Mouse (Mus musculus) heart, embryonic 11.5 days (tissue): ENCODE measurements at regions not wholly inside any gene's neighbourhood (a gene's known extent, or its start where the extent isn't known, plus 50 kb on each side); places are given as distances from the start of the nearest gene placed in this dataset.

Source experiments
- ATAC-seq: fragments of 200-750 bp; cut with Nextera tagmentation; replicated peaks from 2 replicates; pipeline ENCODE4 v1.8.0; 2017; ENCODE audit warnings: moderate library complexity; ENCODE audit not compliant: insufficient number of reproducible peaks, low FRiP score, low TSS enrichment
- H3K27ac ChIP-seq: fragments of 300-500 bp; sonication (generic); 2 replicates; pipeline ENCODE4 v1.5.1; 2014; ENCODE audit warnings: mild to moderate bottlenecking, low read depth, low read length
- H3K27me3 ChIP-seq: fragments of 300-500 bp; sonication (generic); 2 replicates; pipeline ENCODE4 v1.6.1; 2014; ENCODE audit warnings: mild to moderate bottlenecking, low read length, mixed read lengths; ENCODE audit not compliant: control insufficient read depth, insufficient read depth
- H3K36me3 ChIP-seq: fragments of 300-500 bp; sonication (generic); 2 replicates; pipeline ENCODE4 v1.6.1; 2014; ENCODE audit warnings: mild to moderate bottlenecking, low read length, moderate library complexity, mixed read lengths; ENCODE audit not compliant: control insufficient read depth, insufficient read depth
- H3K4me1 ChIP-seq: fragments of 300-500 bp; sonication (generic); 2 replicates; pipeline ENCODE4 v1.6.1; 2014; ENCODE audit warnings: low read length; ENCODE audit not compliant: control insufficient read depth, insufficient read depth
- H3K4me2 ChIP-seq: fragments of 300-500 bp; sonication (generic); 2 replicates; pipeline ENCODE4 v1.6.1; 2014; ENCODE audit warnings: mild to moderate bottlenecking, moderate library complexity
- H3K4me3 ChIP-seq: fragments of 300-500 bp; sonication (generic); 2 replicates; pipeline ENCODE4 v1.5.1; 2014; ENCODE audit warnings: low read depth, low read length
- H3K9ac ChIP-seq: fragments of 300-500 bp; sonication (generic); 2 replicates; pipeline ENCODE4 v1.6.1; 2014; ENCODE audit warnings: mild to moderate bottlenecking, low read depth, low read length, moderate library complexity
- H3K9me3 ChIP-seq: fragments of 300-500 bp; sonication (generic); replicated peaks from 2 replicates; pipeline ENCODE4 v1.6.1; 2016; ENCODE audit warnings: low read length; ENCODE audit not compliant: control insufficient read depth
- WGBS: fragments of 180-500 bp; shearing (Covaris S2); extraction: QIAGEN DNeasy Blood & Tissue Kit; methylation state at CpG from one replicate; pipeline ENCODE4 v1.1.7; 2014; ENCODE audit not compliant: insufficient replicate concordance; 5-methylcytosine and 5-hydroxymethylcytosine counted together

DNA sequence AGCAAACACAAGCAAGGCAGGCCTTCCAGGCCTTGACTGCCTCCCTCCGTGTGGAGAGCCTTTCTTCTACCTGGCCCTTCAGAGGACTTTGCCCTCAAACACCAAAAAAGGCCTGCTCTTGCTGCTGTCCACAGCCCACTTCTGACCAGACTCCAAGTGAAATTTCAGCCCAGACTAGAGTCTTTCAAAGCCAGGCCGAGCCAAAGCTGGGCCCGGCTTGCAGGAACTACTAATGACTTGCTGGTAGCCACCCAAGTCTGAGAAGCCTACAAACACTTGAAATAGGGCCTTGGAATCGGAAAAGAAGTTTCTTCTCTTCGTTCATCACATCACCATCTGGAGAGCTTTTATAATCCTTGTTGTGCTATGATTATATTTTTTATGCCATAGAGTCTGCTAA lies 304.9 kb downstream of the Cog6 start:
- 79% methylated on average over 5 of the region's 5 CpGs for WGBS
- no peak overlapping the region for H3K27ac ChIP-seq
- H3K36me3 ChIP-seq: no peaks in the 10 kb centered on the region

DNA sequence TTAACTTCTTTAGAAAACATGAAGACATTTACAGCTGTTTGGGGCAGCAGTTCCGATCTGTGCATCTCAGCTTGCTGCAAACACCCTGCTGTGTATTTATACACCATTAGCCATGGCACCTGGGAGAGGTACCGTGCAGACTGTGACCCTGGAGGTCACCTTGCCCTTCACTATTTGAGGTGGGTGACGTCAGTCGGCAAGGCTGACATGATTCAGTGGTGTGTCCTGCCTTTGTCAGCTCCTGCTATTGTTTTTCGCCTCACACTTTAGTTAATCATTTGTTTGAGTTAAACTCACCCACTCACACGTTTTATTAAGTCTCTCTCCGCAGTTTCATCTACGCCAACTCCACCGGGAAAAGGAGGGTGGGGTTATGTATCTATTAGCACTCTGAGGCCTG lies 305.9 kb downstream of the Cog6 start:
- Histone ChIP-seq H3K4me1 (no peaks in the 10 kb centered on the region), H3K27me3 (no peaks in the 10 kb centered on the region), H3K4me3 (no peak overlapping the region), H3K9me3 (no peaks in the 10 kb centered on the region), H3K36me3 (no peaks in the 10 kb centered on the region), H3K9ac (no peak overlapping the region), H3K4me2 (no peak overlapping the region), H3K27ac (no peak overlapping the region)
- ATAC-seq: no peak
- 67% methylated on average over 9 of the region's 9 CpGs for WGBS

More for the DNA sequence above, 304.9 kb downstream of the Cog6 start:
- H3K9ac ChIP-seq: no peak overlapping the region
- no peak for ATAC-seq
- no peaks in the 10 kb centered on the region for H3K4me1 ChIP-seq
- H3K9me3 ChIP-seq: no peaks in the 10 kb centered on the region
- no peak overlapping the region for H3K4me2 ChIP-seq
- H3K4me3 ChIP-seq: no peak overlapping the region
- no peaks in the 10 kb centered on the region for H3K27me3 ChIP-seq

DNA sequence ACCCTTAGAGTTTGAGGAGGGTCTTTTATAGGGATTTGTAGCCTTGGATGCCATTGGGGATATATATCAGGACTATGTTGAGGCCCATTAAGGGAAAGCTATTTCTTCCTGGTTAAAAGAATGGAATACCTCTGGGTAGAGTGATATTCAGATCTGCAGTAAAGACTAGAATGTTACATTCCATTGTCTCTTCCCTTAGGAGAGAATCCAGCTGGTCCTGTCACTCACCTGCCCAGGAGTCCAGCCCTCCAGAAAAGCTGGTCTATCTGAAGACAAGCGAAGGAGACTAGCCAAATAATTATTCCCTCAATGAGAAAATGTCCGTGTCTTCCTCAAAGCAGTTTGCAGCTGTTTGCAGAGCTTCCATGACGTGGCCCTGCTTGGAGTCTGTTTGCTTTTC lies 308.3 kb downstream of the Cog6 start:
- H3K4me1 ChIP-seq: no peaks in the 10 kb centered on the region
- no peak for ATAC-seq
- H3K27ac ChIP-seq: no peak overlapping the region
- H3K4me3 ChIP-seq: no peak overlapping the region
- H3K9ac ChIP-seq: no peak overlapping the region
- no peaks in the 10 kb centered on the region for H3K27me3 ChIP-seq
- H3K36me3 ChIP-seq: no peaks in the 10 kb centered on the region
- WGBS: 80% methylated on average over 3 of the region's 3 CpGs
- H3K9me3 ChIP-seq: no peaks in the 10 kb centered on the region
- H3K4me2 ChIP-seq: no peak overlapping the region

DNA sequence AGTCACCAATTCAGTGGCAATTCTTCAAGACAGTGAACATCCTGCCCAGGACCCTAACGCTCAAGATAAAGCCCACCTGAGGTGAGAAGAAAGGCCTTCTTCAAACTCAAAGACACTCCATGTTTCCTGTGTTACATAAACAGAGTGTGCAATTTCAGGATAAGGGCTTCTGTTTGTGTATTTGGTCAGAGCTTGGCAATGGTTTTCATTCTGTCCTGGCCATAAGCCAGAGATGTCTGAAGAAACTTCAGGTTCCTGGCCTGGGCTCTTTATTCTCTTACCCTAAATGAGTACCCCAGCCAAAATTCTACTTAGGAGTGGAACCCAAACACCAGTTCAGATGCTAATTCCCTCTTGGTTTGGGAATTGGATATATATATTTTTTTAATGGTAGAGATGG lies 308.7 kb downstream of the Cog6 start:
- no peak for ATAC-seq
- Histone ChIP-seq H3K4me1 (no peaks in the 10 kb centered on the region), H3K4me2 (no peak overlapping the region), H3K27me3 (no peaks in the 10 kb centered on the region), H3K27ac (no peak overlapping the region), H3K9me3 (no peaks in the 10 kb centered on the region), H3K4me3 (no peak overlapping the region), H3K9ac (no peak overlapping the region), H3K36me3 (no peaks in the 10 kb centered on the region)
- 53% methylated on average over 1 of the region's 1 CpGs for WGBS

DNA sequence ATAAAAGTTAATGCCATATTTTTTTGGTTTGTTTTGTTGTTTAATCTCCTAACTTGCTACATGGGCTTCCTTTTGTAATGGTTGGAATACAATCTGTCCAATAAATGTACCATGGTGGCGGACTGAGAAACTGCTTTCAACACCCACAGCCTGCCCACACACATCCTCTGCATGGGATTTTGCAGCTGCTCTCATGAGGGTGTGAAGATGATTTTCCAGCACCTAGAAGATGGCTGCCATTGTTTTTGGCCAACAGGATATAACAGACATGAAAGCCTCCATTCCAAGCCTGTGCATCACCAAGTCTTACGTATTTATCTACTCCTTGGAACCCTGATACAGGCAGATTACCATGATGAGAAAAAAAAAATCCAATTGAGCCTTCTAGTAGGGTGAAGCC lies 310.4 kb downstream of the Cog6 start:
- no peak overlapping the region for H3K4me2 ChIP-seq
- H3K4me3 ChIP-seq: no peak overlapping the region
- H3K27ac ChIP-seq: no peak overlapping the region
- H3K9me3 ChIP-seq: no peaks in the 10 kb centered on the region
- 86% methylated on average over 2 of the region's 2 CpGs for WGBS
- no peaks in the 10 kb centered on the region for H3K4me1 ChIP-seq
- no peak overlapping the region for H3K9ac ChIP-seq
- ATAC-seq: no peak
- no peaks in the 10 kb centered on the region for H3K36me3 ChIP-seq
- H3K27me3 ChIP-seq: no peaks in the 10 kb centered on the region

DNA sequence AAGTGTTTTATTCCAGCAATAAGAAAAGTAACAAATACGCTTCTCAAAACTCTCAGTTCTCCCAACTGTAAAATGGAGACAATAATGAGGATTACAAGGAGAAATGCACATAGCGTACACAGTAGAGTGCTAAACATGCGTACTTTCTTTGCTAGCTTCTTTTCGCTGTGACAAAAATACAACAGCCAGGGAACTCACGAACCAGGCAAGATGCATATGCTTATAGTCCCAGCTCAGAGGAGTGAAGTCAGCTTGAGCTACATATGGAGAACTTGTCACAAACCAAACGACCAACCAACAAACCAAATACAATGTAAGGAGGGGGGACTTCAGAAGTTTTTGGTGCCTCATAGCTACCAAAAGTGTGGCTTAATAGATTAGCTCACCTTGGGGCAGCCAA lies 313.3 kb downstream of the Cog6 start:
- WGBS: 80% methylated on average over 6 of the region's 6 CpGs
- ATAC-seq: no peak
- H3K27ac ChIP-seq: no peak overlapping the region

DNA sequence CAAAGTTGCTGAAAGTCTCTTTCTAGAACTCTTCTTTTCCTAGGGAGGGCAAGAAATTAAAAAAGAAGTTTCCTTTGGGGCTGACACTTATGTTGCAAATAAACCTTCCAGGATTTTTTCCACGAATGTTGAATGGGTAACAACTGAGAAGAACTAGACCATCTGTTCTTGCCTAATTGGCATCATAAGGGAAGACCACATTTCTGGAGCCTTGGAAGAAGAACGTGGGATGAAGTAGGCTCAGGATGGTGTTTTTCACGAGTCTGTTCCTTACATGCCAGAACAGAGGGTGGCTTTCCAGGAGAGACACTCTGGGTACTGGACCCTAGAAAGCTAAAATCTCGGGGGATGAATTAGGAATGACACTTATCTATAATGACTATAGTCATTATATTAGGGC lies 314.1 kb downstream of the Cog6 start:
- H3K9ac ChIP-seq: no peak overlapping the region
- WGBS: 74% methylated on average over 4 of the region's 4 CpGs
- no peak overlapping the region for H3K4me3 ChIP-seq
- no peak overlapping the region for H3K4me2 ChIP-seq
- no peaks in the 10 kb centered on the region for H3K4me1 ChIP-seq
- H3K36me3 ChIP-seq: no peaks in the 10 kb centered on the region
- no peak for ATAC-seq
- H3K27ac ChIP-seq: no peak overlapping the region
- no peaks in the 10 kb centered on the region for H3K27me3 ChIP-seq
- H3K9me3 ChIP-seq: peaks cover 2% of the 10 kb centered on the region; the same call in 1 of the 2 replicates

More for the DNA sequence above, 313.3 kb downstream of the Cog6 start:
- Histone ChIP-seq H3K36me3 (no peaks in the 10 kb centered on the region), H3K27me3 (no peaks in the 10 kb centered on the region), H3K4me3 (no peak overlapping the region), H3K4me1 (no peaks in the 10 kb centered on the region), H3K9ac (no peak overlapping the region), H3K9me3 (no peaks in the 10 kb centered on the region; the same call in 1 of the 2 replicates), H3K4me2 (no peak overlapping the region)

DNA sequence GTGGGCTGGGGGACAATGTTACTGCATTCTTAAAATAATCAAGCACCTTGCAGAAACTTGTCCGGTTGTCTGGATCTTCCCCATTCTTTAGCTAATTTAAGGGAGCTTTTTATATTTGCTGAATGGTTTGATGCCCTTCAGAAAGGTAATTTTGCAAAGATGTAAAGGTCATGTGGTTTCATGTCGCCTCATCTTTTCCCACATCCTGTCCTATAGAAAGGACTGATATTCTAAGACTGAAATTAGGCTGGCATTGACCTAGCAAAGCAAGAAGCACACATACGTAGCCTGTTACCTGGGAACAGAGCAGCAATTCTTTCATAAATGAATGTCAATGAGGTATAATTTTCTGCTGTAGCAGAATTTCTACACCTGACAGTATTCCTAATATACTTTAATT lies 315.4 kb downstream of the Cog6 start:
- Histone ChIP-seq H3K9ac (no peak overlapping the region), H3K4me3 (no peak overlapping the region), H3K4me2 (no peak overlapping the region), H3K9me3 (peaks cover 2% of the 10 kb centered on the region; the same call in 1 of the 2 replicates), H3K4me1 (no peaks in the 10 kb centered on the region), H3K27ac (no peak overlapping the region), H3K36me3 (no peaks in the 10 kb centered on the region), H3K27me3 (no peaks in the 10 kb centered on the region)
- ATAC-seq: no peak
- 81% methylated on average over 3 of the region's 3 CpGs for WGBS

DNA sequence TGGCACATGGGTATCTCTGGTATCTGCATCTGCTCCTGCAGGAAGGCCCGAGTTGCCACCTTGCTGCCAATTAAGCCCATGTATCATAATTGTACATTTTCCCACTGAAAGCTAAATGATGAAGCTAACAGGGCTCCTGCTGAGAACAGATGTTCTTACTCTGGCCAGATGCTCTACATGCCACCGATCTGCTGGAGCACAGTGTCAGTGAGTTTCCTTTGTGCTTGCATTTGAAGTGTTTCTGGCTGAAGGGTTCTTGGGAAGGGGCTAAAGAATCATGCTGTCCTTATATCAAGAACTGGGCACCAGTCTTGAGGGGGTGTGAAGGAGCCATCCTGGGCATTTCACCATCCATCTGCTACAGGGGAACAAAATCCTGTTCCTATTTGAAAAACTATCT lies 323.2 kb downstream of the Cog6 start:
- no peak for ATAC-seq
- H3K9ac ChIP-seq: no peak overlapping the region
- H3K4me2 ChIP-seq: no peak overlapping the region
- H3K36me3 ChIP-seq: no peaks in the 10 kb centered on the region
- H3K27ac ChIP-seq: no peak overlapping the region
- 72% methylated on average over 2 of the region's 2 CpGs for WGBS
- no peaks in the 10 kb centered on the region for H3K4me1 ChIP-seq
- H3K27me3 ChIP-seq: no peaks in the 10 kb centered on the region
- peaks cover 2% of the 10 kb centered on the region; the same call in 1 of the 2 replicates for H3K9me3 ChIP-seq
- no peak overlapping the region for H3K4me3 ChIP-seq
